Mouse (Mus musculus) stomach, postnatal 0 days (tissue): Measurements from ENCODE around the gene Gnb1.

Source experiments
- CTCF ChIP-seq: IDR thresholded peaks from 2 replicates; pipeline ENCODE4 v1.5.1; 2016; ENCODE audit warnings: antibody characterized with exemption, low read depth, mild to moderate bottlenecking, moderate library complexity
- EP300 ChIP-seq: optimal IDR thresholded peaks from 2 replicates; pipeline ENCODE3; 2016; ENCODE audit warnings: antibody characterized with exemption

GRCm38 (mm10) chr4:155560932-155561331 is 69.8 kb downstream of the Gnb1 start:
- no peak for TF ChIP-seq CTCF
- no peak for TF ChIP-seq EP300
